In the genomic region with DNA sequence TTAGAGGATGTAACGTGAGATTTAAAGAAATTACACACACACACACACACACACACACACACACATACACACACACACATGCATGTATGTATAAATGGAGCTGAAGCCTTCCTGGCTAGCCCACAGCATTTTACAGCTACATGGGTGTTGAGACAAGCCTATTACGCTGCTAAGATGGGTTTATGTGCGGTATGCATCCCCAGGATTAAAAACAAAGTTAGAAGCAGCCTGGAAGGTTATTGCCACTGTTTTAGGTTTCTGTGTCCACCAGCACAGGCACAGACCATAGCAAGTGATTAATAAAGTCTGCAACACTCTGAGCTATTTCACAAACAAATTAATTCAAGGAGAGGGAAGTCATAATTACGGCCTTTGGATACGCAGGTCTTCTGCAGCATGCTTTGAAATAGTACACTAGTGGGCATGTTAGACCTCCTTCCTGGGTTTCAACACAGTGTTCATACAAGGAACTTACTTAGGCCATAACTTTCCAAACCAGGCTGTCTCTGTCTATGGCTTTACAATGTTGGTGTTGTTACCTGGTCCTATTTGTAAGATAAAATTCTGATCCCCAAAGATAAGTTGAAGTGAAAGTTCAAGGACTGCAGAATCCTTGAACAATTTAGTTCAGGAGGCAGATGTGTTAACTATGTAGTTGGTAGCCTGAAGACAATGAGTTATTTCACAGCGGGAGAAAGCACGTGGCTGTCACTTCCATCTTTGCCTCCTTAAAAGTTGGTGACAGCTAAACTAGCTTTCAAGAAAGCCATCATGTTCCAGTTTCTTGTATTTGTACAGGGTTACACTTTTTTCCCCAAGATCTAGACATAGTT, we compare ENCODE assay signal across 1 mouse cellular context.
TF ChIP-seq lines count a peak whose summit lies in the region.

No protein-coding gene starts in this region.

TF ChIP-seq in MEL, 35 proteins besides CTCF, POLR2A, EP300 and RAD21 (continued from another document):
- TF ChIP-seq SIN3A (IDR thresholded peaks at IDR 0.05; ENCODE audit: low read length) (peak; percentile 95), E2F4 (IDR thresholded peaks at IDR 0.05; ENCODE audit: borderline replicate concordance, low read depth, low read length) (no peak), SMC3 (IDR thresholded peaks at IDR 0.05; ENCODE audit: low read depth, low read length) (no peak), ZC3H11A (IDR thresholded peaks at IDR 0.05; ENCODE audit: low read depth, low read length) (no peak), CHD2 (IDR thresholded peaks at IDR 0.05; ENCODE audit: low read length) (no peak), TCF12 (IDR thresholded peaks at IDR 0.05; ENCODE audit: low read depth, low read length) (no peak), MAFK (IDR thresholded peaks at IDR 0.05; ENCODE audit: borderline replicate concordance, low read depth, low read length) (no peak), MEF2A (IDR thresholded peaks at IDR 0.05; ENCODE audit: extremely low read depth, insufficient replicate concordance, low read depth, low read length, poor library complexity, severe bottlenecking) (no peak), TBP (IDR thresholded peaks at IDR 0.05; ENCODE audit: low read depth, low read length) (no peak), USF1 (IDR thresholded peaks at IDR 0.05; ENCODE audit: low read depth, low read length) (0 out of 2 replicates have a peak, but pooled peaks have one; percentile 32), MYC (IDR thresholded peaks at IDR 0.05; ENCODE audit: low read depth, low read length) (peak; percentile 96), POLR2AphosphoS2 (IDR thresholded peaks at IDR 0.05; ENCODE audit: low read length) (no peak), MXI1 (IDR thresholded peaks at IDR 0.05; ENCODE audit: low read depth, low read length) (peak; percentile 100), ZKSCAN1 (IDR thresholded peaks at IDR 0.05; ENCODE audit: low read depth, low read length) (no peak), GABPA (IDR thresholded peaks at IDR 0.05; ENCODE audit: low read depth, low read length) (no peak)
TF ChIP-seq in MEL: peak in this region for 5.
